Mouse (Mus musculus) embryonic facial prominence, embryonic 14.5 days (tissue): ENCODE data around the gene Pgp. TPM values are rescaled to one million over a fixed set of nuclear protein-coding genes. Genes with fewer than 3 reads are reported as not detected.
"Not testable (repeated sequence)": the region's sequence is repeated elsewhere in the genome, so short reads cannot be mapped to it uniquely, and the experiment has no call there.

Experiments used
- ATAC-seq: fragments of 200-750 bp; cut with Nextera tagmentation; 2 replicates; pipeline ENCODE4 v1.8.0; 2017; ENCODE audit warnings: low read depth, moderate number of reproducible peaks, moderate TSS enrichment
- DNase-seq: peaks from one replicate; pipeline ENCODE4 v3.0.0-alpha.2; 2015; ENCODE audit warnings: low spot score
- H3K27ac ChIP-seq: fragments of 300-500 bp; sonication (generic); replicated peaks from 2 replicates; pipeline ENCODE4 v1.5.1; 2014; ENCODE audit warnings: low read depth, mild to moderate bottlenecking, low read length, moderate library complexity
- H3K27me3 ChIP-seq: fragments of 300-500 bp; sonication (generic); replicated peaks from 2 replicates; pipeline ENCODE4 v1.6.1; 2014; ENCODE audit warnings: low read length; ENCODE audit not compliant: control insufficient read depth, insufficient read depth
- H3K36me3 ChIP-seq: fragments of 300-500 bp; sonication (generic); 2 replicates; pipeline ENCODE4 v1.6.1; 2014; ENCODE audit warnings: low read length, mixed read lengths; ENCODE audit not compliant: control insufficient read depth, insufficient read depth
- H3K4me1 ChIP-seq: fragments of 300-500 bp; sonication (generic); 2 replicates; pipeline ENCODE4 v1.6.1; 2014; ENCODE audit warnings: antibody characterized with exemption, low read length; ENCODE audit not compliant: control insufficient read depth, insufficient read depth
- H3K4me2 ChIP-seq: fragments of 300-500 bp; sonication (generic); 2 replicates; pipeline ENCODE4 v1.6.1; 2014; ENCODE audit warnings: low read depth, mild to moderate bottlenecking, low read length, moderate library complexity, mixed read lengths
- H3K4me3 ChIP-seq: fragments of 300-500 bp; sonication (generic); 2 replicates; pipeline ENCODE4 v1.5.1; 2014; ENCODE audit warnings: low read depth, mild to moderate bottlenecking, low read length
- H3K9ac ChIP-seq: fragments of 300-500 bp; sonication (generic); 2 replicates; pipeline ENCODE4 v1.6.1; 2014; ENCODE audit warnings: low read depth, mild to moderate bottlenecking, low read length, moderate library complexity, mixed read lengths
- H3K9me3 ChIP-seq: fragments of 300-500 bp; sonication (generic); 2 replicates; pipeline ENCODE4 v1.6.1; 2016; ENCODE audit warnings: low read length; ENCODE audit not compliant: control insufficient read depth
- WGBS: fragments of 180-500 bp; shearing (Covaris S2); extraction: QIAGEN DNeasy Blood & Tissue Kit; methylation state at CpG from one replicate; pipeline ENCODE4 v1.1.7; 2014; 5-methylcytosine and 5-hydroxymethylcytosine counted together
- polyA plus RNA-seq: library from polyadenylated mRNA; unstranded; fragments of >200 nt; fragmentation: Nextera tagmentation; extraction: Ambion mirVana; gene quantifications from 2 replicates; pipeline ENCODE4 v1.2.1, GENCODE M21; 2014

Pgp gene
- polyA plus RNA-seq, 1 experiment from 2014 or later: 58.5 TPM

DNA sequence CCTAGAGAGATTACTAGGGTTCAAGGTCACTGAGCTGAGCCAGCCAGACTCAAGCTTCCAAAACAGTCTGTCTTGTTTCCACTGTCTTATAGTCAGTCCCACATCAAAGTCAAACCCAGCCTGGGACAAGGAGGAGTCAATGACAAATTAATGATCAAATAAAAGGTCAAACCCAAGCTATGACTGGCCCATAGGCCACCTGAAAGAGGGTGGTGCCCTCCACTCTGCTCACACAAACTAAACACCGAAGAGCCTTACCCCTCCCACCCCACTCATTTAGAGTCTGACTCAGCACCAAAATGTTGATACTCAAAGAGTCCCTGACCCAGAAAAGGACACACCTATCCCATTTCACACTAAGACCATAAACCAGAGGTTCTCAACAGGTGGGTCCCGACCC is 16.8 kb upstream of the Pgp start:
- Histone ChIP-seq H3K4me3 (no peak overlapping the region), H3K4me1 (peaks cover 11% of the 10 kb centered on the region; the same call in 1 of the 2 replicates), H3K4me2 (peak overlapping the region; percentile 60; the same call in 1 of the 2 replicates), H3K36me3 (peaks cover 23% of the 10 kb centered on the region), H3K9me3 (no peaks in the 10 kb centered on the region), H3K27me3 (no peaks in the 10 kb centered on the region), H3K9ac (no peak overlapping the region), H3K27ac (no peak overlapping the region)
- no peak for DNase-seq
- 87% methylated on average over 2 of the region's 2 CpGs for WGBS
- ATAC-seq: no peak

DNA sequence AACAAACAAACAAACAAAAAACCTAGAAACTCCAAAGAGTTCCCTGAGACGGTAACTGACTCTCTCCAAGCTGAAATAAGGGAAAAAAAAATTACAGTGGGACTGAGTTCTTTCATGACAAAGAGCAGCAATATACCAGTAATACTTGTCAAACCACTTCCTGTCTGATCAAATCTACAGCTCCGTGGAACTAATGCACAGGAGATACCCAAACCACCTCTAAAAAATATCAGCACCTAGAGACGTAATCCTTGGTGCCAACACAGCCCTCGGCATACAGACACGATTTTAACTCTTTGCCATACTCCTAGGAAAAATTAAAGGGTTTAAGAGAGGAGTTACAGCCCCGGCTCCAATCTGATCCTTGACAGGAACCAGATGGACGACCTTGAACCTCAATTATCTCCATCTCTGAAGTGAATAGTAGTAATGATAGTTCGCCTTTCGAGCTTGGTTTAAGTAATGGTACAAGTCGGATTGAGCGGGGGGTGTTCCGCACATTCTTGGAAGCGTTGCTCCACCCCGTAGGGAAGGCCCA is 15.9 kb upstream of the Pgp start:
- peaks cover 14% of the 10 kb centered on the region for H3K36me3 ChIP-seq
- WGBS: 5% methylated on average over 14 of the region's 14 CpGs

DNA sequence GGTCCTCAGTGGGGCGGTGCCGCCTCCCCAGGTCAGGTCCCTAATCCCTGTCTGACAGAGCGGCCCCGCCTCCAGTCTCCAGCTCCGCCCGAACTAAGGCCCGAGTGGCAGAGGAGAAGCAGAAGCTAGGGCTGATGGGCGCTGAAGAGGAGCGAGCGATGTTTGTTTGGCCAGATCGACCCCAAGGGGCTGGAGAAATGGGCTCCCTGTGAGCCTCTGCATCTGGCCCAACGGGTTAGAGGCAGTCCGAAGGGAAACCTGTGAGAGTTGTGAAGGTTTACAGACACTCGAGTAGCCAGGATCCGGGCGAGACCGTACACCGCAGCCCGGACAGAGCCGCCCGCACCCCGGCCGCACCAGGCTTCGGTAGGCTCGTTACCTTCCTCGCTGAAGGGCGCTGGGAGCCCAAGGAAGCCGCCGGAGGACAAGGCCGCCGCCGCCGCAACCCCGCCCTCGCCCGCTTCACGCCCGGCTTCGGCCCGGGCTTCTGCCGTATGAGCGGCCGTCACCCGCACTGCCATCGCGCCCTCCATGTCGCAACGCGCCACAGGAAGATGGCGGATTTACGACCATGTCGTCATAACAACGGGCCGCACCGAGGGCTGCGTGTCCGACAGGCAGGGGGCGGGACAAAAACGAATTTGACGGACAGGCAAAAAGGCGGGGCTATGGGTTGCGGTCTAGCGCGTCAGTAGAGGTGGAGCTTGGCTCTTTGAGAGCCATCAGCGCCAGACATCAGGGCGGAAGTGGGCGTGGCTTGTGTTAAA is 15.3 kb upstream of the Pgp start:
- H3K9ac ChIP-seq: peak overlapping the region; percentile 96
- WGBS: under 1% methylated on average over 47 of the region's 67 CpGs
- no peaks in the 10 kb centered on the region for H3K27me3 ChIP-seq
- ATAC-seq (peak; percentile 94), DNase-seq (peak; percentile 99)
- peak overlapping the region; percentile 60 for H3K4me2 ChIP-seq
- peaks cover 11% of the 10 kb centered on the region; the same call in 1 of the 2 replicates for H3K4me1 ChIP-seq
- H3K27ac ChIP-seq: peak overlapping the region; percentile 97
- H3K9me3 ChIP-seq: no peaks in the 10 kb centered on the region
- peaks cover 7% of the 10 kb centered on the region for H3K36me3 ChIP-seq
- H3K4me3 ChIP-seq: peak overlapping the region; percentile 86

More for the DNA sequence above, 15.9 kb upstream of the Pgp start:
- H3K4me1 ChIP-seq: peaks cover 11% of the 10 kb centered on the region; the same call in 1 of the 2 replicates
- H3K4me3 ChIP-seq: peak overlapping the region; percentile 86
- H3K9me3 ChIP-seq: no peaks in the 10 kb centered on the region
- peak overlapping the region; percentile 96 for H3K9ac ChIP-seq
- H3K27me3 ChIP-seq: no peaks in the 10 kb centered on the region
- peak; percentile 37 for DNase-seq
- H3K4me2 ChIP-seq: peak overlapping the region; percentile 60
- peak overlapping the region; percentile 97 for H3K27ac ChIP-seq
- ATAC-seq: no peak; the same call in 1 of the 2 replicates

DNA sequence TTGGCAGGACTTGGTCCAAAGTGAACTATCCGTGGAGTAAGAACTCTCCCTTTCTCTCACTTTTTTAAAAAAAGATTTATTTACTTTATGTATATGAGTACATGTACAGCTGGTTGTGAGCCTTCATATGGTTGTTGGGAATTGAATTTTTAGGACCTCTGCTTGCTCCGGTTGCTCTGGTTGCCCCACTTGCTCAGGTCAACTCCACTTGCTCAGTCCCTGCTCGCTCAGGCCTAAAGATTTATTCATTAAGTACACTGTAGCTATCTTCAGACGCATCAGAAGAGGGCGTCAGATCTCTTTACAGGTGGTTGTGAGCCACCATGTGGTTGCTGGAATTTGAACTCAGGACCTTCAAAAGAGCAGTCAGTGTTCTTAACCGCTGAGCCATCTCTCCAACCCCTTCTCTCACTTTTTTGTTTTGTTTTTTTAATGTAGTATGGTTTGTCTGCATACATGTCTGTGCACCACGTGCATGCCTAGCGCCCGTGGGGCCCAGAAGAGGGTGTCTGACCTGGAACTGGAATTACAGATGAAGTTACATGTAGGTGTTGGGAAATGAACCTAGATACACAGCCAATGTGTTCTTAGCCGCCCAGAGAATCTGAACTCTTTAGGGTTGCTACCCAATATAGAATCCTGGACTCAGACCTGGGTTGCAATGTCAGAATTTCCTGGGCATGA is 14.5 kb upstream of the Pgp start:
- H3K36me3 ChIP-seq, H3K27me3 ChIP-seq, H3K9me3 ChIP-seq, ATAC-seq, DNase-seq, H3K9ac ChIP-seq: not testable (repeated sequence)
- Histone ChIP-seq H3K27ac (peak overlapping the region; percentile 48; the same call in 1 of the 2 replicates), H3K4me1 (peaks cover 11% of the 10 kb centered on the region; the same call in 1 of the 2 replicates), H3K4me3 (peak overlapping the region; percentile 86), H3K4me2 (peak overlapping the region; percentile 43)
- WGBS: 52% methylated on average over 10 of the region's 10 CpGs

DNA sequence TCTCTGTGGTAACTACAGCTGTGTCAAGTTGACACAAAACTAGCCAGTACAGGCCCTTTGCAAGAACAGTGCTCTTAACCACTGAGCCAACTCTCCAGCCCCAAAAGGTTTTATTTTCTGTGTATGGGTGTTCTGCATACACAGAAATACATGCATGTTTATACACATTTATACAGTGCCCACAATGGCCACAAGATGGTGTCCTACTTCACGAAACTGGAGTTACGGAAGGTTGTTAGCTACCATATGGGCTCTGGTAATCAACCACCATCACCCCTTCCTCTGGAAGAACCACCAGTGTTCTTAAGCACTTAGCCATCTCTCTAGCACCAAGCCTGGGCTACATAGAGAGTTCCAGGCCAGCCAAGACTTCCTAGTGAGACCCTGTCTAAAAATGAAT is 8.6 kb upstream of the Pgp start:
- no peak overlapping the region for H3K27ac ChIP-seq
- no peak overlapping the region for H3K4me2 ChIP-seq
- no peaks in the 10 kb centered on the region for H3K36me3 ChIP-seq
- 72% methylated on average over 2 of the region's 2 CpGs for WGBS
- H3K9ac ChIP-seq: no peak overlapping the region
- H3K9me3 ChIP-seq: no peaks in the 10 kb centered on the region
- no peak overlapping the region for H3K4me3 ChIP-seq
- H3K4me1 ChIP-seq: no peaks in the 10 kb centered on the region
- no peaks in the 10 kb centered on the region for H3K27me3 ChIP-seq
- DNase-seq (no peak), ATAC-seq (no peak)

DNA sequence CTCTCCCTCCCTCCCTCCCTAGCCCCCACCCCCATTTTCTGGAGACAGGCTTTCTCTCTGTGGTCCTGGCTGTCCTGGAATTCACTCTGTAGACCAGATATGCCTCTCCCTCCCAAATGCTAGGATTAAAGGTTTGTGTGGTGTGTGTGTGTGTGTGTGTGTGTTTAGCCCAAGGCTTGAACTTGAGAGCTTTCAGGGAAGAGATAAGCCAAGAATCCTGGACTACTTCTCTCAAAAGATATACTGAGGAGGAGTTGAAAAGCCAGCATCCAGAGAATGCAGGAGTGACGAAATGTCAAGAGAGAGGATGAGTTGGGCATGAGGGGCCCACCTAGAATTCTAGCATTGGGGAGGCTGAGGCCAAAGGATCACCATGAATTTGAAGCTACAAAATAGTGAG is 7.3 kb upstream of the Pgp start:
- Histone ChIP-seq H3K4me3 (no peak overlapping the region), H3K4me2 (no peak overlapping the region), H3K36me3 (no peaks in the 10 kb centered on the region), H3K27ac (no peak overlapping the region), H3K9me3 (no peaks in the 10 kb centered on the region), H3K4me1 (no peaks in the 10 kb centered on the region), H3K9ac (no peak overlapping the region), H3K27me3 (no peaks in the 10 kb centered on the region)
- no peak for ATAC-seq
- DNase-seq: no peak
- WGBS: 72% methylated on average over 1 of the region's 1 CpGs

DNA sequence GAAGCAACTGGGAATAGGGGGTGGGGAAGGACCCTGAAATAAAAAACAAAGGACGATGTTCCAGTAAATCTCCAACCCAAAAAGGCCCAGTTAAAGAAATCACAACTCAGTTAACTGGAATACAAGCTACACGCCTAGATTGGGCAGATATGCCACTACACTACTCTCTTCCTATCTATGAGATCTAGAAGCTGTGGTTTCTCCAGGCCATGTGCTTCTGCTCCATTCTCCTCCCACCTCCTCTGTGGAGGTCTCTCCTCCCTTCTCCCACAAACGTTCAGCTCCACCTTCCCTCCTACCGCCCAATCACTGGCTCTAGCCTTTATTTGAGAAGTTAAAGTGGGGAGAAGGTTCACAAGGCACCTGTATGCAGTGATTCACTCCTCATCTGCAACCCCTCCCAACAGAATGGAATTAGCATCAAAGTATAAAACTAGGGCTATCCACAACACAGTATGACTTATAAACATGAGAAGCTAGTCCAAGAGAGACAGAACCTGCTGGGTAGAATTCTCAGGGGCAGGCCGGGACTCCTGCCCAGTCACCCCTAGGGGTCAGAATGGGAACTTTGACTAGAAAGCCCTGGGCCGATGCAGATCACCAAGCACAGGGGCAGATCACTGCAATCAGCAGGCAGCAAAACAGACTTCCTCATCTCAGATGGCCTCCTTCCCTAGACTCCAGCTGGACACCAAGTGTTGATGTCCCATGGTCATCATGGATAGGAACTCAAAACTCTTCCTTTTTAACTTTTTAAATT is 6.6 kb upstream of the Pgp start:
- 58% methylated on average over 6 of the region's 6 CpGs for WGBS
- no peaks in the 10 kb centered on the region for H3K4me1 ChIP-seq
- H3K4me2 ChIP-seq: no peak overlapping the region
- H3K9me3 ChIP-seq: no peaks in the 10 kb centered on the region
- H3K9ac ChIP-seq: no peak overlapping the region
- no peak overlapping the region for H3K4me3 ChIP-seq
- ATAC-seq (no peak), DNase-seq (no peak)
- no peaks in the 10 kb centered on the region for H3K36me3 ChIP-seq
- H3K27me3 ChIP-seq: no peaks in the 10 kb centered on the region
- no peak overlapping the region for H3K27ac ChIP-seq

DNA sequence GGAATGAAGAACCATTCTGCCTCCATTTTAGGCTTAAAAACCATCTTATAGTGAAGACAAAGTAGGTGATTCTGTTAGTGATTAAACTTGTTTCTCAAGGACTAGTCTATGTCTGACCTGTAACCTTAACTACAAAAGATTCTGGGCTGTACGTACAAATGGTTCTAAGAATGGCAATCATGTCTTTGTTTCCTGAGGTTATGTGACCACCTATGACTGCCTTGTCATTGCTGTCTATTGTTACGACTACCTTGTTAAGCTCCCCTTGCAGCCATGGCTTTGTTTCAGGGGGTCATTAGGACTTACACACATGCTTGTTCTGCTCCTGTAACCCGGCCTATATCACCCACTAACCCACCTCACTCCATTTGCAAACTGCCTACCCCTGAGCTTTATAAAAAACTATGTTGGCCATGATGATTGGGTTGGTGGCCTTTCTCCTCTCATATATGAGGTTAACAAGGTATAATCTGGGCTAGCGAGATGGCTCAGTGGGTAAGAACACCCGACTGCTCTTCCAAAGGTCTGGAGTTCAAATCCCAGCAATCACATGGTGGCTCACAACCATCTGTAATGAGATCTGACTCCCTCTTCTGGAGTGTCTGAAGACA is 1.5 kb upstream of the Pgp start:
- Histone ChIP-seq H3K9me3 (no peaks in the 10 kb centered on the region), H3K4me1 (peaks cover 14% of the 10 kb centered on the region), H3K4me3 (no peak overlapping the region), H3K27me3 (no peaks in the 10 kb centered on the region), H3K9ac (no peak overlapping the region), H3K4me2 (no peak overlapping the region), H3K27ac (no peak overlapping the region), H3K36me3 (0 out of 2 replicates have a peak, but pooled peaks cover 3% of the 10 kb centered on the region)
- DNase-seq: no peak
- ATAC-seq: no peak
- 94% methylated on average over 5 of the region's 5 CpGs for WGBS
